Mouse (Mus musculus): ENCODE measurements around the gene Gm39566.

Gm39566 gene

GRCm38 (mm10) chr11:69834001-69834549 lies 19.0 kb upstream of the Gm39566 start:
- peak; percentile 78 for DNase-seq (ENCODE audit: low read depth, low spot score)

GRCm38 (mm10) chr11:69833554-69833953 lies 18.5 kb upstream of the Gm39566 start:
- no peak for DNase-seq (ENCODE audit: low read depth, low spot score)

- no peak for DNase-seq (ENCODE audit: low read depth, low spot score)
These were observed 13.7 kb upstream of the Gm39566 start for GRCm38 (mm10) chr11:69828832-69829231.

- DNase-seq (ENCODE audit: low read depth, low spot score): no peak
These were observed 8.4 kb upstream of the Gm39566 start for GRCm38 (mm10) chr11:69823456-69823855.

- no peak for DNase-seq (ENCODE audit: low read depth, low spot score)
These were observed 7.0 kb upstream of the Gm39566 start, which contains the start of gene Spem1 for GRCm38 (mm10) chr11:69822080-69822479. Gene Spem1 (minus strand): TSS chr11:69822180.

GRCm38 (mm10) chr11:69818871-69819270 lies 3.8 kb upstream of the Gm39566 start:
- DNase-seq (ENCODE audit: low read depth, low spot score): no peak

- no peak for DNase-seq (ENCODE audit: low read depth, low spot score)
These were observed 3.3 kb upstream of the Gm39566 start, which contains the start of gene Spem2 for GRCm38 (mm10) chr11:69818365-69818764. Gene Spem2 (minus strand): TSS chr11:69818465.

- DNase-seq (ENCODE audit: low read depth, low spot score): no peak
These were observed 1.4 kb upstream of the Gm39566 start for GRCm38 (mm10) chr11:69816520-69816919.

- no peak for DNase-seq (ENCODE audit: low read depth, low spot score)
These were observed 4.8 kb downstream of the Gm39566 start for GRCm38 (mm10) chr11:69810280-69810679.

GRCm38 (mm10) chr11:69807641-69808040 lies 7.5 kb downstream of the Gm39566 start:
- DNase-seq (ENCODE audit: low read depth, low spot score): no peak

GRCm38 (mm10) chr11:69806378-69806777 lies 8.7 kb downstream of the Gm39566 start:
- no peak for DNase-seq (ENCODE audit: low read depth, low spot score)

- no peak for DNase-seq (ENCODE audit: low read depth, low spot score)
These were observed 9.9 kb downstream of the Gm39566 start, which contains the start of gene Tmem102 for GRCm38 (mm10) chr11:69804972-69805909. Gene Tmem102 (minus strand): TSS chr11:69805624.

GRCm38 (mm10) chr11:69804652-69804940 lies 10.5 kb downstream of the Gm39566 start:
- no peak for DNase-seq (ENCODE audit: low read depth, low spot score)

GRCm38 (mm10) chr11:69803786-69804651 lies 11.1 kb downstream of the Gm39566 start:
- peak; percentile 85 for DNase-seq (ENCODE audit: low read depth, low spot score)

- DNase-seq (ENCODE audit: low read depth, low spot score): no peak
These were observed 11.8 kb downstream of the Gm39566 start for GRCm38 (mm10) chr11:69803328-69803727.

GRCm38 (mm10) chr11:69802648-69803105 lies 12.4 kb downstream of the Gm39566 start:
- peak; percentile 82 for DNase-seq (ENCODE audit: low read depth, low spot score)

GRCm38 (mm10) chr11:69801379-69801977 lies 13.6 kb downstream of the Gm39566 start, which contains the start of gene Fgf11:
Gene Fgf11 (minus strand): TSS chr11:69801857.
- DNase-seq (ENCODE audit: low read depth, low spot score): peak; percentile 28

- peak; percentile 27 for DNase-seq (ENCODE audit: low read depth, low spot score)
These were observed 14.5 kb downstream of the Gm39566 start for GRCm38 (mm10) chr11:69800392-69801197.

GRCm38 (mm10) chr11:69800138-69800391 lies 15.0 kb downstream of the Gm39566 start:
- peak; percentile 36 for DNase-seq (ENCODE audit: low read depth, low spot score)

- DNase-seq (ENCODE audit: low read depth, low spot score): no peak
These were observed 15.5 kb downstream of the Gm39566 start for GRCm38 (mm10) chr11:69799394-69800137.
